Mouse (Mus musculus): ENCODE results near the gene Depdc5. TPM values are rescaled to one million over a fixed set of nuclear protein-coding genes. Genes with fewer than 3 reads are reported as not detected.

Depdc5 gene
- total RNA-seq, 4 experiments from 2014 or later: 21.8 to 29.3 (median 25.6) TPM

GRCm38 (mm10) chr5:32998783-32999182 lies 135.3 kb downstream of the Depdc5 start:
- DNase-seq (ENCODE audit: low spot score): no peak

- DNase-seq (ENCODE audit: low spot score): no peak
Measured at GRCm38 (mm10) chr5:33001111-33001510, 137.6 kb downstream of the Depdc5 start.

GRCm38 (mm10) chr5:33002781-33003180 lies 139.3 kb downstream of the Depdc5 start:
- DNase-seq (ENCODE audit: low spot score): no peak

GRCm38 (mm10) chr5:33003500-33003899 lies 140.0 kb downstream of the Depdc5 start:
- no peak for DNase-seq (ENCODE audit: low spot score)

GRCm38 (mm10) chr5:33004110-33004509 lies 140.6 kb downstream of the Depdc5 start:
- DNase-seq (ENCODE audit: low spot score): no peak

- DNase-seq (ENCODE audit: low spot score): no peak
Measured at GRCm38 (mm10) chr5:33005442-33006145, 142.1 kb downstream of the Depdc5 start.

GRCm38 (mm10) chr5:33006670-33007069 lies 143.2 kb downstream of the Depdc5 start:
- no peak for DNase-seq (ENCODE audit: low spot score)

- no peak for DNase-seq (ENCODE audit: low spot score)
Measured at GRCm38 (mm10) chr5:33007371-33007770, 143.9 kb downstream of the Depdc5 start.

GRCm38 (mm10) chr5:33009301-33009700 lies 145.8 kb downstream of the Depdc5 start:
- no peak for DNase-seq (ENCODE audit: low spot score)

GRCm38 (mm10) chr5:33009818-33010812 lies 146.6 kb downstream of the Depdc5 start:
- DNase-seq (ENCODE audit: low spot score): no peak

GRCm38 (mm10) chr5:33011132-33012106 lies 147.9 kb downstream of the Depdc5 start:
- no peak for DNase-seq (ENCODE audit: low spot score)

GRCm38 (mm10) chr5:33014096-33014495 lies 150.6 kb downstream of the Depdc5 start:
- no peak for DNase-seq (ENCODE audit: low spot score)

- DNase-seq (ENCODE audit: low spot score): no peak
Measured at GRCm38 (mm10) chr5:33015579-33015978, 152.1 kb downstream of the Depdc5 start.

GRCm38 (mm10) chr5:33018189-33018560 lies 154.7 kb downstream of the Depdc5 start:
- DNase-seq (ENCODE audit: low spot score): no peak

- DNase-seq (ENCODE audit: low spot score): peak; percentile 97
Measured at GRCm38 (mm10) chr5:33018561-33019425, 155.3 kb downstream of the Depdc5 start, which contains the start of gene Ywhah. Gene Ywhah (plus strand): TSS chr5:33018816.

GRCm38 (mm10) chr5:33019426-33019821 lies 155.9 kb downstream of the Depdc5 start:
- no peak for DNase-seq (ENCODE audit: low spot score)

GRCm38 (mm10) chr5:33021622-33022021 lies 158.1 kb downstream of the Depdc5 start:
- DNase-seq (ENCODE audit: low spot score): no peak

GRCm38 (mm10) chr5:33023337-33023736 lies 159.8 kb downstream of the Depdc5 start:
- DNase-seq (ENCODE audit: low spot score): no peak

- no peak for DNase-seq (ENCODE audit: low spot score)
Measured at GRCm38 (mm10) chr5:33024474-33024873, 161.0 kb downstream of the Depdc5 start.

GRCm38 (mm10) chr5:33028656-33029055 lies 165.2 kb downstream of the Depdc5 start:
- no peak for DNase-seq (ENCODE audit: low spot score)
